Mouse (Mus musculus) monocyte, adult 2 months (primary cell): ENCODE results near the gene Pde4a.

Experiments
- DNase-seq, 2 experiments: peaks; one replicate each; pipeline ENCODE4 v3.0.0; 2022; ENCODE audit warnings: low spot score in 2 of 2, low read depth in 1 of 2

The Pde4a gene

DNA sequence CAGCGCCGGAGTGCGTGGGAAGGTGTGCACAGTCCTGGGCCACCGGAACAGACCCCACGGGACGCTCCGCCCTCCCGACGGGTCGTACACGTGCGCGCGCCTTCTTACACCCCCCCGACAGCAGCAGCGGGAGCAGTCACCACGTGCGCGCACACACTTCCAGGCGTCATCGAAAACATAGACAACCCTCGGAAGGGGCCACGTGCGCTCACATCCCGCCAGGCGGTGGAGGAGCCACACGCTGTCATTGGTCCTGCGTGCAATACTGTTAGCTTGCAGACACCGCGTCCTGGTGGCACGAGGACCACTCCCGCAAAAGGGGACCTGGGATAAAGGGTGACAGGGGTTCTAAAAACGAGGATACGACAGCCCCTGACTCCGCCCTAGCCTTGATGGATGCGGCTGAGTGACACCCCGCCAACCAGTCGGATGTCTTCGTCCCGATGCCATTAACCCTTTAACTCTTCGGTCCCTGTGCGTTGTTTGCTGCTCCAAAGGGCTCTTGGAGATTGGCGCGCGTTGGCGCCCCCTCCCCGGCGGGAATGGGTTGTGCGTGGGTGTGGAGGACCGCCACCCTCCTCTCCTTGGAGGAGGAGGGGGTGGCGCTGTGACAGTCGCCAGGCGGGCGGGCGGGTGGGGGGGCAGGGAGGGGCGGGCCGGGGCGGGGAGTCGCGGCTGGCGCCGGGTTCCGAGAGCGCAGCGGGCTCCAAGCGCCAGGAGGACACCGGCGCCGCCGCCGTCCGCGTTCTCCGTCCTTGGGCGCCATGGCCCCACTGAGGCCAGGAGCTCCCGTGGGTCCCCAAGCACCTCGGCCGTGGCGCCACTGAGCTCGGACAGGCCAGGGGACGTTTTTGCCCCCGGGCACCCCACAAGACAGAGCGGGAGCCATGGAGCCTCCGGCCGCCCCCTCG lies at the start of gene Pde4a:
Pde4a (plus strand) TSS at position 674 of the 911 bp plus-strand sequence.
- no peak for DNase-seq

DNA sequence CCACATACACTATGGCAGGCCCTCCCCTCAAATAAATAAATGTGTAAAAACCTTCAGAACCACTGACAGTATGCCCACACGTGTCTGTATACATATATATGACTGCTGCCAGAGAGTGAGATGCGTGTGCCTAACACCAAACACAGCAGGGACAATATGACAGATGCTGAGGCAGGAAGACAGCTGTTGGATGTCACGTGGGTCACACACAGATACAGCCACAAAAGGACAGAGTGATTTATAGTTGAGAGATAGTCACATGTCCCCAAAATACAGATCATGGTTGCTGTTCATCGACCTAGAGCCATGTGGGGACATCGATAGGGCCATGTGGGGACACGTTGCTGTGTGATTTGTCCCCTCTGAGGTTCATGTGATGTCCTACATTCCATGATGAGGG lies 48.4 kb upstream of the Pde4a start:
- DNase-seq, result no peak

DNA sequence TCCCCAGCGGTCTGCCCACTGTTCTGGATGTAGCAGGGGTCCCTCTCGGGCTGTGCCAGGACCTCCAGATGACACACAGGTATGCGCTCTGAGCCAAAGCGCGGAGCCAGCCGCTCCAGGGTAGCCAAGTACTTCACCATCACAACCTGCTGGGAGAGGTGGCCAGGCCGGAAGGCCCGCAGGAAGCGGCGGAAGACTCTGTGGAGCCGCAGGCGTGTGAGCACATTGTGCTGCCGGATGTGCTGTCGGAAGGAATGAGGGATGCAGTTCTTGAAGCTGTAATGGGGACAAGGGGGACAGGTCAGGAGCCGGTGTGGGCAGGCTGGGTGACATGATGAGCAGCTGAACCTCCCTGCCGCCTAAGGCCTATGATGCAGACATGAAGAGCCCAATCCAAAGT lies 44.0 kb upstream of the Pde4a start:
- DNase-seq, result no peak

DNA sequence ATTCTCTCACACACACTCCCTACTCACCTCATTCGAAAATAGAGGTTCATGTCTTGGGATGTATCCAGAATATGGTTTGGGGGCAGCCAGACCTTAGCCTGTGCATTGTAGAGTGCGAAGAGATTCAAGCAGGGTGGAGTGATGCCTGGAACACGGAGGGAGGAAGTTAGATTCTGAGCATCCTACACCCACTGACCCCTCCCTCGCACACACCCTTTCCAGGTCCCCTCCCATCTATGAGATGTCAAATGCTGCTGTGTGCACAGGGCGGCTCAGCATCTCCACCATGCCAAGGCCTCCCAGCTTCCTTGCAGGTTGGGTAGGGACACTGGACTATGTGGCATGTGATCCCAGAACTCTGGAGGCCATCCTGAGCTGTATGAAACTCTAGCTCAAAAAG lies 40.7 kb upstream of the Pde4a start:
- no peak for DNase-seq

DNA sequence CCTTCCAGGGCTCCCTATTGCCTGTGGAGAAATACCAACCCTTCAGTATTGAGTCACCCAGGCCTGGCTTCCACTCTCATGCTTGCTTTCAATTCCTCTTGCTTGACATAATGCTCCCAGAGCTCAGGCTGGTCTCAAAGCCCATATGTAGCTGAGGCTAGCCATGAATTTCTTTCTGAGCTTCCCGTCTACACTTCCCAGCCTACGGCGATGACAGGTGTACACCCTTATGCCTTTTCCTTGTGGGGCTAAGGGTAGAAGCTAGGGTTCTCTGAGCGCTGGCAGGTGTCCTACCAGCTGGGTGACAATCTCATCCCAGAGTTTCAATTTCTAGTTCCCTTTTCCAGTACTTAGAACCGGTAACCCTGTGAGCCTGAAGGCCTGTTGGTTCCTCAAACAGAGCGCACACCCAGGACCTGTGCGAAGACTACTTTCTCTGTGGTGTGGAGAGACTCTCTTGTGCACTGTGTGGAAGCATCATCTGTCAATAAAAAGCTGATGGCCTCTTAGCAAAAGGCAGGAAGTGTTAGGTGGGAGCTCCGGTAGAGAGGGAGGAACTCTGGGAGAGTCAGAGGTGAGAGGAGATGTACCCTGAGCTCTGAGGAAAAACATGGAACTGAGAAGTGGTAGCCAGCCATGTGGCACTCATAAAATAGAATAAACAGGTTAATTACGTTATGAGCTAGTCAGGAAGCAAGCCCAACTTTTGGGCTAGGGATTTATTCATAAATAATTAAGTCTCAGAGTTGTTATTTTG lies 39.8 kb upstream of the Pde4a start:
- DNase-seq, result peak; percentile 55 to 60

DNA sequence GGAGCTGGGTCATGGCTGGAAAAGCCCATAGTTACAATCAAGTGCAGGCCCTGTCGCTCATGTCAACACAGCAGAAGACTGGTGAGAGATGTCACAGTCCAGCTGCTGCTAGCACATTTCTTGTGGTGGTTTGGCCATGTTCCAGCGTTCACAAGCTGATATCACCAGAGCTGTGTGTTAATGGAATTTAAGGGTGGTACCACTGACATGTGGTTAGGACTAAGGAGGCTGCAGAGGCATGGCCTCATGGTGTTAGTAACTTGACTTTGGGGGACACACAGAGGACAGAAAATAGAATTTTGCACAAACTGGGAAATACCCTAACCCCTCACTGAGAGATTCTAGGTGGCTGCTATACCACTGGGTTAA lies 39.3 kb upstream of the Pde4a start:
- DNase-seq, result no peak

DNA sequence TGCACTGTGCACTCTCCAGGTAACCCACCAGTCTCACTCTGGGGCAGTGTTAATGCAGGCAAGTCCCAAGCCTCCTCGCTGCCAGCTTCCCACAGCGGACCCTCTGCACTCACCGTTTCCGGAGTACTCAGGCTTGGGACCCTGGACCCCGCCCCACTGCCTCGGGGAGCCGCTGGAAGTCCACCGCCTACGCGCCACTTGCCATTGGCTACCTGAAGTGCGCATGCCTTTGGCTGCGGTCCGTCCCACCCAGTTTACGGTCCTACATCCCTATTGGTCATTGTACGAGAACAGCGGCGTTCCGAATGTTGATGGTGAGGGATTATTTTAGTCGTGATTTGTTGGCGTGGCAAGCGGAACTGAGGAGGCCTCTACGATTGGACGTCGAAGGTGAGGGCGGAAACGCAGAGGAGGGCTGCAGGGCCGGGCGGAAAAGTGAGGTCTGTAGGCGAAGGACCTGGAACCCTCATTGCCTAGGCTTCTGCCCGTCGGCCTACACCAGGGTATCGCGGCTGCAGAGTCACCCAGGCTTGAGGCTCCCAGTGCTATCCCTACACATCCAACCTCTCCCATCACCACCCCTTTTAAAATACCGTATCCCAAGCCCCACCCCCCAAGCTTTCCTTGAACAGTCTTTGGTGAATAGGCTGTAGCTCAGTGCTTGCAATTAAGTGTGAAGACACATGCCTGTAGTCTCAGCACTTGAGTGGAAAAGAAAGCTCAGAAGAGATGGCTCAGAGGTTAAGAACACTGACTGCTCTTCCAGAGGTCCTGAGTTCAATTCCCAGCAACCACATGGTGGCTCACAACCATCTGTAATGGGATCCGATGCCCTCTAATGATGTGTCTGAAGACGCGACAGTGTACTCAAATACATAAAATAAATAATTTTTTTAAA lies 34.2 kb upstream of the Pde4a start, which contains the start of gene Tyk2:
Tyk2 (minus strand) TSS at position 185 of the 898 bp plus-strand sequence.
- peak; percentile 80 to 83 for DNase-seq

DNA sequence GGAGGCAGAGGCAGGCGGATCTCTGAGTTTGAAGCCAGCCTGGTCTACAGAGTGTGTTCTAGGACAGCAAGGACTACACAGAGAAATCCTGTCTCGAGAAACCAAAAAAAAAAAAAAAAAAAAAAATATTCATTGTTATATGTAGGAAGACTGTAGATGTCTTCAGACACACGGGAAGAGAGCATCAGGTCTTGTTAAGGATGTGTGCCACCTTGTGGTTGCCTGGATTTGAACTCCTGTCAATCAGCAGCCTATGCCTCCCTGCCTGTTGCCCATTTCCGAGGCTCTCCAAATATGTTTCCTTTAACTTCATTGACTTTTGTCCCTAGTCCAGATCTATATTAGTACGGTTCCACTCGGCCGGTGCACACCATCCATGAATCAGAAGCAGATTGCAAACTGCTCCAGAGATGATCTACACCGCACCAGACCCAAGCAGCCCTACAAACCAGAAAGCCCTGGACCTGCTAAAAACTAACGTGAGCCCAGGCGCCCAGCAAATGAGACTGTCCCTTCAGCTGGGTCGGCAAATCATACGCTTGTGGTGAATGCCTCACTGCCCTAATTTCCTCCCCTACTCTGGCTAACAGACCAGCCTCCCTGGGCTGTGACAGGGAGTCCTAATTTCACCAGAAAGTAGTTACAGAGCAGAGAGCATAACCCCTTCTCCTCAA lies 33.3 kb upstream of the Pde4a start:
- DNase-seq, result no peak

DNA sequence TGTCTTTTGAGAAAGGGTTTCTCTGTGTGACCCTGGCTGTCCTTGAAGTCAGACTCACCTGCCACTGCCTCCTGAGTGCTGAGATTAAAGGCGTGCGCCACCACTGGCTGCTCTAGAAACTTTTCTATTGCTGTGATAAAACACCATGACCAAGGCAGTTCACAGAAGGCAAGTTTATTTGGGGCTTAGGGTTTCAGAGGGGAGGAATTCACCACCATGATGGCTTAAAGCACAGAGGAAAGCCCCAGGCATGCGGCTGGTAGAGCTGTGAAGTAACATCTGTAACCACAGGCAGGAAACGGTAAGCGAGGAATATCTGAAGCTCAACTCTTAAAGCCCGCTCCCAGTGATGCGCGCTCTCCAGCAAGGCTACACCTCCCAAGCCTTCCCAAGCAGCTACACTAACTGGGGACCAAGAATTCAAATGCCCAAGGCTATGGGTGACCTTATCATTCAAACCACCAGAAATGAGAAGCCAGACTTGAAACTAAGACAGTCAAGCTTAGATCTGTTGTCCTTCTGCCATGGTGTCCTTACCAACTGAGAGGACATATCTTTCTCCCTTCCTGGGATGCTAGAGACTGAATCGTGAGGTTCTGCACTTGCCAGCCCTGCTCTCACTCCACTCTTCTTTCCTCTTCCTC lies 32.3 kb upstream of the Pde4a start:
- DNase-seq, result no peak

DNA sequence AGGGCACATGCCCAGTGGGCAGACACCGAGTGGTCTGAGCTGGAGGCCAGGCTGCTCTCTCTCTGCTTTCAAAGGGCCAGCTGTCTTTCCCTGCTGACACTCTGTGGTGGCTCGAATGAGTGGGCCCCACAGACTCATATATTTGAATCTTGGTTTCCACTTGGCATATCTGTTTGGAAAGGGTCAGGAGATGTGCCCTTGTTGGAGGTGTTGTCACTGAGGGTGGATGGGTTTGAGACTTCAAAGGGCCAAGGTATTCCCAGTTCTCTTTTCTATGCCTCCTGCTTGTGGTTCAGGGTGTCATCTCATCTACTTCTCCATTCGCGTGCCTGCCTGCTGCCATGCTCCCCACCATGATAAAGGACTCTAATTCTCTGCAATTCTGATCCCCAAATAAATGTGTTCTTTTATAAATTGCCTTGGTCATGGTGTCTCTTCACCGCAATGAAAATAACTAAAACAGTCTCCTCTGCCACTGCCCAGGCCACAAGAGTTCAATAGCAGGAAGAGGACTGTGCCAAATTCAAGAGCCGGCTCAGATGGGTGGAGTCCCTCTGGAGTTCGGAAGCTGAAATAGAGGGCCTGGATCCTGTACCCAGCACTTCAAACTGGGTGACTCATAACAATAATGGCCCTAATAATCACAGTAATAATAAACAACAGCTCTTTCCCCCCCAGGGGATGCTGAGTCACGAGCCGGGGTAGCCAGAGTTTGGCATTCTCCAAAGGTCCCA lies 30.8 kb upstream of the Pde4a start:
- DNase-seq, result no peak

DNA sequence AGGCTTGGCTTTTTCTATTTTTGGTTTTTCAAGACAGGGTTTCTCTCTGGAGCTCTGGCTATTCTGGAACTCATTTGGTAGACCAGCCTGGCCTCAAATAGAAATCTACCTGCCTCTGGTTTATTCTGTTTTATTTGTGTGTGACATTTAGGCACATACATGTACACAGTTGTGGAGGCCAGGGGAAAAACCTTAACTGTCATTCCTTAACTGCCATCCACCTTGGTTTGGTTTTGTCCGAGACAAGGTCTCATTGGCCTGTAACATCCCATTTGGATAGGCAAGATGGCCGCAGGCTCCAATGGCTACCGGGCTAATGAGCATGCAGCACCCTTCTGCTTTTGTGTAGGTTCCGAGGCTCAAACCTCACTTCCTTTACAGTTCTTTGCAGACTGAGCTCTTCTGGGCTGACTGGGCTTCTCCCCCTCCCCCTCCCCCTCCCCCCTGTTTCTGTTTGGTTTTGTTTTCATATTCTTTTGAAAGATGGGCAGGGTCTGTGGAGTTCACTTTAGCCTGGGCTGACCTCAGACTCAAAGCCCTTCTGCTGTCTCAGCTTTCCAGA lies 30.1 kb upstream of the Pde4a start:
- DNase-seq, result no peak

DNA sequence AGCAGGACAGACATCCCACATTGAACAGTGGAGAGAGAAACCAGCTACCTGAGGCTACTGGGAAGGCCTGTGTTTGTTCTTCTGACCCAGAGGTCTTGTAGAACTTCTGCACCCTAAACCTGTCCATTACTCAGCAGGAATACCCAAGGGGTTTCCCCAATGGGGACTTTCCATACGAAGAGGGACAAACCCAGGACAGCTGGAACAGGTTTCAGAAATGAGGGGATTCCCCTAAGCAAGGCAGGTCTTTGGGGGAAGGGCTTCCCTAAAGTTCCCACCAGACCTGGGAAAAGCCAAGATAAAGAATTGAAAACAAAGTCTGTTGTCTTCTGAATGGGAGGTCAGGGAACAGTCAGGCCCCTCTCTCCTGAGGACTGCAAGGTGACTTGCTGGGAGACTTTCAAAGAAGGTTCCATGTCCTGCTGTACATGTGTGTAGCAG lies 29.6 kb upstream of the Pde4a start:
- no peak for DNase-seq

DNA sequence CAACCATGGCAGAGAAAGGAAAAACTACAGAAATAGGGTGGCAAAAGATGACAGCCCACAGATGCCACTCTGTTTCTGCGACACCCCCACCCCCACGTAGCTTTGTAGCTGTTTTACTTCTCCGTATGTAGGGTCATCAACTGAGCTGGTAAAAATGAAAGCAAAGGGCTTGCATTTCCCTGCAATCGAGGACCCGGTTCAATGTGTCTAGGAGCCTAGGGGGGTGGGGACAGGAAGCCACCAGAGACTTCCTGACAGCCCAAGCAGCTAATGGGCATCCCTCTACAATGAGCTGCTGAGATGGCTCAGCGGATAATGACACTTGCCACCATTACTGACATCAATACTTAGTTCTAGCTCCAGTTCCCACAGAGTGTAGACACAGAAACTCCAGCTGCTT lies 29.1 kb upstream of the Pde4a start:
- DNase-seq, result no peak

DNA sequence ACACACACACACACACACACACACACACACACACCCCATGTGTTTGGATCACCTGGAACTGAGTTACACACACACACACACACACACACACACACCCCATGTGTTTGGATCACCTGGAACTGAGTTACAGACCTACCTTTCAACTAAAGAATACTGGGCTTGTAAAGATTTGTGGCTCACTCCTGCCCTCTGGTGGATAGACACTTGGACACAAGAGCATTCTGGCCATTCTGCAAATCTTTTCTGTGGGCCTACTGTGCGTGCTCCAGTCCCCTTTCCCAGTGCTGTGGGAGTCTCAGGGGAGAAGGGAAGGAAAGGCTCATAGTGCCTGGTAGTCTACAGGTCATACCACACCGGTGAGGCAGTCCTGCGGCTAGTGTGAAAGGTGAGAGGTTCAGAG lies 28.3 kb upstream of the Pde4a start:
- DNase-seq, result no peak

DNA sequence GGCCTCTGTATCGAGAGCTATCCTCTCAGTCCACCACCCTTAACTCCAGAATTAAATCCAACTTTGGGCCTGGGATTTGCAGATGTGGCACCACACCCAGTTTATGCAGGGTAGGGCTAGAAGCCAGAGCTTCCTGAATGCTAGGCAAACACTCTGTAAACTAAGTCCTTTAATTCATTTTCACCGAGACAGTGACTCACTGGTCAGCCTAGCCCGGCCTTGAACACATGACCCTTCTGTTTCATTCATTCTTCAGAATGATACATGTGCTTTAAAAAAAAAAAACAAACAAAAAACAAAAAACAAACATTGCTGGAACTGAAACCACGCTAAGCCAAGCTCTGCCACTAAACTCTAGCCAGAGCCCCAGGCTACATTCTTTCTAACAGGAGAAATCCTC lies 27.1 kb upstream of the Pde4a start:
- no peak for DNase-seq

DNA sequence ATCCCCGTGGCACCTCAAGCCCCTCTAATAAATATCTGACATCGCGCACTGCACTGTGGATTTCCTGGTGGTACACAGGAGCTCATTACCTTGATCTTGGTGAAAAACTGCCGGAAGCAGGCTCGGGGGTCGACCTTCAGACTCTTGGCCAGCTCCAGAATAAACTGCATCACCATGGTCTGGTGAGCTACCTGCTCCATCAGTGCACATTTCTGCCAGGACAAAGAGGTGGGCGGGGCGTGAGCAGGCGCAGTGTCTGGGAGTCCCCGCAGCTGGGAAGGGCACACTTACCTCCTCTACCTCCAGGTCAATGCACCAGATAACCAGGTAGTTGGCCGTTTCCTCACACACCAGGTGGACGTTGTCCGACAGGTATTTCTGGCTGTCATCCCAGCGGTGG lies 23.6 kb upstream of the Pde4a start:
- no peak for DNase-seq

DNA sequence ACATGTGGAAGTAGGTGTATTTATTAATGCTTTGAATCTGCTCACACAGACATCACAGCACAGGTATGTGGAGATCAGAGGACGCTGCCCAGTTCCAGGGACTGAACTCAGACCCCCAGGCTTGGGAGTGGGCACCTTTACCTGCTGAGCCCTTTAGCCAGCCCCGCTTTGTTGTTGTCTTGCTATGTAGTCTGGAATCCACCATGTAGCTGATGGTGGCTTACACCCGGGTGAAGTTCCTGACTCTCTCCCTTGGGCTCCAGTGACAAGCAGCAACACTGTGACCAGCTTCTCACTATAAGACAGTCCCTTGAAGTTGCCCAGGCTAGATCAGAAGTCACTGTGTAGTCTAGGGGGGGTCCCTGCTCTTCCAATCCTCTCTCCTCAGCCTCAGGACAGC lies 21.2 kb upstream of the Pde4a start:
- DNase-seq, result no peak

DNA sequence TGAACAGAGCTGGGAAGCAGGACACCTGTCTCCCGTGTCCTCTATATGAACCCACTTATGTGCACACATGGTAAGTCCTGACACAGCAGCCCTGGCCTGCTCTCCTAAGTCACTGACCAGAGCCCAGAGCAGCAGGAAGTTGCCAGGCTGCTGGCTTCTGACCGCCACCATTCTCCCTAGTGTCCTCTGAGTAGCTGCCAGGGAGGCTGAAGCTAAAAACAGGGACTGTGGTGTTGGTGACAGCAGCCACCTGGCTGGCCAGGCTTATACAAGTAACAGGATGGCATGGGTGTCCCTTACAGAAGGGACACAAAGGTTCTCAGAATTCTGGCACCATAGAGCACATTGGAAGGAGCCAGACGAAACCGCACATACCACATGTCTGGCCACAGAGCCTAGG lies 20.1 kb upstream of the Pde4a start:
- DNase-seq, result no peak

DNA sequence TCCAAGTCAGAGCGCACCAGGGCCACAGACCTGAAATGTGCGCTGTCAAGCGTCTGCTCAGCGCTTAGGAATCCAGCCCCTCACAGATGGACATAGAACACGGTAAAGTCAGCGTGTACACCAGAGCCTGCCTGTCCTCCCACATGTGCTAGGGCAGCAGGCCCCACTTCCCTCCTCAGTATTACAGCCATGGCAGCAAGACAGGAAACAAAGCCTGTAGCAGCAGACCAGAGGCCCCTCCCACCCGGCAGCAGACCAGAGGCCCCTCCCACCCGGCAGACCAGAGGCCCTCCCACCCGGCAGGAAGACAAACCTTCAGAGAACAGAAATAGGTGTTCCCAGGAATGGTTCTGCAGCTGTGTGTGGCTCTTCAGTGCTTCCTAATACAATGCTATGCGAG lies 18.8 kb upstream of the Pde4a start:
- DNase-seq, result no peak
